Mouse (Mus musculus) stomach, embryonic 16.5 days (tissue): Measurements from ENCODE around the gene Usf3. TPM values are rescaled to one million over a fixed set of nuclear protein-coding genes. Genes with fewer than 3 reads are reported as not detected.
A peak's percentile ranks its signal among the peaks of the same experiment; 100 is the strongest.

Experiments
- ATAC-seq: fragments of 200-750 bp; cut with Nextera tagmentation; 2 replicates; pipeline ENCODE4 v1.8.0; 2017; ENCODE audit warnings: moderate number of reproducible peaks, moderate TSS enrichment; ENCODE audit not compliant: insufficient read depth, low FRiP score
- H3K27ac ChIP-seq: fragments of 300-500 bp; sonication (generic); 2 replicates; pipeline ENCODE4 v1.5.1; 2014; ENCODE audit warnings: low read length
- H3K27me3 ChIP-seq: fragments of 300-500 bp; sonication (generic); 2 replicates; pipeline ENCODE4 v1.6.1; 2014; ENCODE audit warnings: low read length, control low read depth, mixed read lengths; ENCODE audit not compliant: control insufficient read depth, insufficient read depth
- H3K36me3 ChIP-seq: fragments of 300-500 bp; sonication (generic); 2 replicates; pipeline ENCODE4 v1.6.1; 2014; ENCODE audit warnings: low read length; ENCODE audit not compliant: control insufficient read depth, insufficient read depth
- H3K4me1 ChIP-seq: fragments of 300-500 bp; sonication (generic); 2 replicates; pipeline ENCODE4 v1.6.1; 2014; ENCODE audit warnings: low read length, control low read depth, mixed read lengths; ENCODE audit not compliant: control insufficient read depth, insufficient read depth
- H3K4me2 ChIP-seq: fragments of 300-500 bp; sonication (generic); 2 replicates; pipeline ENCODE4 v1.6.1; 2014; ENCODE audit warnings: low read depth, low read length, mixed read lengths
- H3K4me3 ChIP-seq: fragments of 300-500 bp; sonication (generic); replicated peaks from 2 replicates; pipeline ENCODE4 v1.5.1; 2014; ENCODE audit warnings: mild to moderate bottlenecking, low read length
- H3K9ac ChIP-seq: fragments of 300-500 bp; sonication (generic); 2 replicates; pipeline ENCODE4 v1.6.1; 2014; ENCODE audit warnings: low read length
- H3K9me3 ChIP-seq: fragments of 300-500 bp; sonication (generic); replicated peaks from 2 replicates; pipeline ENCODE4 v1.6.1; 2016; ENCODE audit warnings: low read length, control low read depth; ENCODE audit not compliant: control insufficient read depth
- WGBS: fragments of 180-500 bp; shearing (Covaris S2); extraction: QIAGEN DNeasy Blood & Tissue Kit; methylation state at CpG from one replicate; pipeline ENCODE4 v1.1.7; 2014; 5-methylcytosine and 5-hydroxymethylcytosine counted together
- polyA plus RNA-seq: library from polyadenylated mRNA; unstranded; fragments of >200 nt; fragmentation: Nextera tagmentation; extraction: Ambion mirVana; gene quantifications from 2 replicates; pipeline ENCODE4 v1.2.1, GENCODE M21; 2015

The Usf3 gene
- polyA plus RNA-seq, 1 experiment from 2014 or later = 3.3 TPM

- no peak overlapping the region for H3K9ac ChIP-seq
- H3K4me2 ChIP-seq = no peak overlapping the region
- no peaks in the 10 kb centered on the region for H3K4me1 ChIP-seq
- no peaks in the 10 kb centered on the region for H3K27me3 ChIP-seq
- WGBS = 82% methylated on average over 6 of the region's 6 CpGs
- no peak overlapping the region for H3K27ac ChIP-seq
- H3K36me3 ChIP-seq = no peaks in the 10 kb centered on the region
- H3K4me3 ChIP-seq = no peak overlapping the region
- no peak for ATAC-seq
- H3K9me3 ChIP-seq = no peaks in the 10 kb centered on the region
Observed at GRCm38 (mm10) chr16:44265562-44265961, 92.5 kb downstream of the Usf3 start.

- no peak for ATAC-seq
- no peak overlapping the region for H3K4me2 ChIP-seq
- H3K27me3 ChIP-seq = no peaks in the 10 kb centered on the region
- peaks cover 9% of the 10 kb centered on the region; the same call in 1 of the 2 replicates for H3K4me1 ChIP-seq
- no peaks in the 10 kb centered on the region for H3K36me3 ChIP-seq
- H3K27ac ChIP-seq = no peak overlapping the region
- H3K9ac ChIP-seq = no peak overlapping the region
- 85% methylated on average over 7 of the region's 7 CpGs for WGBS
- no peaks in the 10 kb centered on the region for H3K9me3 ChIP-seq
- no peak overlapping the region for H3K4me3 ChIP-seq
Observed at GRCm38 (mm10) chr16:44268541-44269215, 95.6 kb downstream of the Usf3 start.

GRCm38 (mm10) chr16:44269578-44269977, 96.5 kb downstream of the Usf3 start:
- H3K4me2 ChIP-seq = no peak overlapping the region
- peak overlapping the region; percentile 56 for H3K27ac ChIP-seq
- 81% methylated on average over 6 of the region's 6 CpGs for WGBS

GRCm38 (mm10) chr16:44270606-44271005, 97.6 kb downstream of the Usf3 start:
- no peak overlapping the region for H3K9ac ChIP-seq
- no peaks in the 10 kb centered on the region for H3K9me3 ChIP-seq
- H3K4me3 ChIP-seq = no peak overlapping the region
- 33% methylated on average over 5 of the region's 5 CpGs for WGBS
- peaks cover 9% of the 10 kb centered on the region; the same call in 1 of the 2 replicates for H3K4me1 ChIP-seq
- peak; percentile 58 for ATAC-seq
- H3K27ac ChIP-seq = peak overlapping the region; percentile 56
- H3K27me3 ChIP-seq = no peaks in the 10 kb centered on the region
- no peaks in the 10 kb centered on the region for H3K36me3 ChIP-seq
- no peak overlapping the region for H3K4me2 ChIP-seq

More at GRCm38 (mm10) chr16:44269578-44269977, 96.5 kb downstream of the Usf3 start:
- no peaks in the 10 kb centered on the region for H3K9me3 ChIP-seq
- no peaks in the 10 kb centered on the region for H3K27me3 ChIP-seq
- no peak overlapping the region for H3K9ac ChIP-seq
- H3K4me1 ChIP-seq = peaks cover 9% of the 10 kb centered on the region; the same call in 1 of the 2 replicates
- no peak overlapping the region for H3K4me3 ChIP-seq
- no peak for ATAC-seq
- no peaks in the 10 kb centered on the region for H3K36me3 ChIP-seq

GRCm38 (mm10) chr16:44271371-44272038, 98.5 kb downstream of the Usf3 start:
- Histone ChIP-seq H3K9me3 (no peaks in the 10 kb centered on the region), H3K4me2 (no peak overlapping the region), H3K4me3 (no peak overlapping the region), H3K9ac (no peak overlapping the region), H3K4me1 (peaks cover 9% of the 10 kb centered on the region; the same call in 1 of the 2 replicates), H3K36me3 (no peaks in the 10 kb centered on the region), H3K27me3 (no peaks in the 10 kb centered on the region), H3K27ac (peak overlapping the region; percentile 54)
- no peak for ATAC-seq
- WGBS = 63% methylated on average over 9 of the region's 9 CpGs

Other genes starting within 250 kb of the Usf3 start
- gene Qtrt2, start 246.4 kb upstream of the Usf3 start, polyA plus RNA-seq = 24.2 and 24.7 TPM in 2 replicates
- gene Zdhhc23, start 193.5 kb upstream of the Usf3 start, polyA plus RNA-seq = 3.0 and 3.2 TPM in 2 replicates
- gene Gramd1c, start 109.9 kb upstream of the Usf3 start, polyA plus RNA-seq = 6.8 and 9.2 TPM in 2 replicates
- gene Atp6v1a, start 33.5 kb upstream of the Usf3 start, polyA plus RNA-seq = 67.7 and 82.7 TPM in 2 replicates
- 87.4 and 107 TPM in 2 replicates for gene Naa50, start 33.4 kb upstream of the Usf3 start, polyA plus RNA-seq
- 6.8 and 8.7 TPM in 2 replicates for gene Sidt1, start 159.9 kb downstream of the Usf3 start, polyA plus RNA-seq
- gene Spice1, start 173.9 kb downstream of the Usf3 start, polyA plus RNA-seq = 28.2 and 32.5 TPM in 2 replicates
- 0.41 and 0.43 TPM in 2 replicates for gene Cfap44, start 221.6 kb downstream of the Usf3 start, polyA plus RNA-seq